Mouse (Mus musculus) layer of hippocampus, adult 8-10 months (tissue): ENCODE measurements around the gene Polr3h. TPM values are rescaled to one million over a fixed set of nuclear protein-coding genes. Genes with fewer than 3 reads are reported as not detected.
A peak's percentile ranks its signal among the peaks of the same experiment; 100 is the strongest.

Source experiments
- DNase-seq, 2 experiments: peaks; one replicate each; pipeline ENCODE4 v3.0.0; 2022; ENCODE audit warnings: low spot score in 2 of 2
- total RNA-seq, 4 experiments: library from RNA; stranded (reverse); gene quantifications; 2 replicates each; pipeline ENCODE4 v1.2.4; 2022

Gene Polr3h
- total RNA-seq, 4 experiments from 2014 or later: 39.5 to 50.1 (median 47.8) TPM

DNA sequence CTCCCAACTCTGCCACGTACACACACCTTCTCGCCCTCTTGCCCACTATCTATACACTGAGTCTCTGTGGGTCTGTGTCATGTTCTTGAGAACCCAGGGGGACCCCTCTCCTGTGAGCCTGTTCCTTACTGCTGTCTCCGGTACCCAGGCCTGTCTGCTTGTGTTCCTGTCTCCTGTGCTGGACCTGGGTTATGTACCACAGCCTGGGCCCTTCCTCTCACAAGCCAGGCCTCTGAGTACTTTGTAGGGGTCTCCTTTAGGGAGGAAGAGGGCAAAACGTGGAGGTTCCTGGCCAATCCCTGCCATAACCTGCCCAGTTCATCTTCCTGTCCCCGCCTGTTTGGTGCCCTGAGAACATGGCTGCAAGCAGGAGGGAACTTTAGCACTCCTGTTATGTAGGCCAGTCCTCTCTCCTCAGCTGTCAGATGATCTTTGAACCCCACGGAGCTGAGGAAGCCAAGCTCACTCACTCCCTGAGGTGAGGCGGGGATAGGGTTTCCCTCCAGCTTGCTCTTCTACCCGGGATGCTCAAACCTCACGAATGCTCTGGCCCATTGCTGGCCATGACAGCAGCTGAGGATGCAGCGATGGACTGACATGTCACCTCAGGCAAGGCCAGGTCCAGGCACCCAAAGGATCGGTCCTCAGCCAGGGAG, 23.6 kb upstream of the Polr3h start:
- no peak for DNase-seq

DNA sequence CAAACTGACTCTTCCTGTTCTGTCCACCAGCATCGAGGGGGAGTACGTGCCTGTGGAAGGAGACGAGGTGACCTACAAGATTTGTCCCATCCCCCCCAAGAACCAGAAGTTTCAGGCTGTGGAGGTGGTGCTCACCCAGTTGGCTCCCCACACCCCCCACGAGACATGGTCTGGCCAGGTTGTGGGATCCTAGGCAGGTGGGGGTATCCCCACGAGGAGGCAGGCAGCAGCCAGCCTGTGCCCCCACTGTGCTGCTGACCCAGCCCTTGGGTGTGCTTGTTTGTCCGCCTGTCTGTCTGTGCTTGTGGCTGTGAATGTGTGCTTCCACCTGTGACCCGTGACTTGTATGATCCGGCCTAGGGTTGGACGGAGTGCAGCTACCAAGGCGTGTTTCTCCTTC, 23.0 kb upstream of the Polr3h start:
- no peak for DNase-seq

DNA sequence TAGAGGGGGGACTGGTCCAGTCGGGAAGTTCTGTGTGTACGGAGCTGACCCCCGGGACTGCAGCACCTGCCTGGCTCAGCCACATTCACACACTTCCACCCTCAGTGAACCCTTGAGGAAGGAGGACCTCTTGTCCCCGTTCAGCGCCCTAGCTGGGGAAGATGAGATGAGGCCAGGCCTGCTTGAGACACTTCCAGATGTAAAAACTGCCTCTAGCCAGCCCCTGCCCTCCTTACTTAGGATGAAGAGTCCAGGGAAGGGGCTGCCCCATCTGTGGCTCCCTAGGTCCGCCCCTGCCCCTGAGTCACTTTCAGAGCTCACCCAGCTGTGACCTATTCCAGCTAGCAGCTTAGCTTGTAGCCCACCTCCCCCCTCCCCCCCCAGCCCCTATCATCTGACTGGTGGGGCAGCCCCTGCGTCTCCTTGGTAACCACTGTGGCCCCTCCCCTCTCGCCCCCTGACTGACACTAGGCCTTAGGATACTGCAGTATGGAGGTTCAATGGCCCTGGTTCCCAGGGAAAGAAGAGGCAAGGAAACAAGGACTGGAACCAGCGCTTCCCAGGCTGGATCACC, 17.2 kb upstream of the Polr3h start:
- DNase-seq: no peak

DNA sequence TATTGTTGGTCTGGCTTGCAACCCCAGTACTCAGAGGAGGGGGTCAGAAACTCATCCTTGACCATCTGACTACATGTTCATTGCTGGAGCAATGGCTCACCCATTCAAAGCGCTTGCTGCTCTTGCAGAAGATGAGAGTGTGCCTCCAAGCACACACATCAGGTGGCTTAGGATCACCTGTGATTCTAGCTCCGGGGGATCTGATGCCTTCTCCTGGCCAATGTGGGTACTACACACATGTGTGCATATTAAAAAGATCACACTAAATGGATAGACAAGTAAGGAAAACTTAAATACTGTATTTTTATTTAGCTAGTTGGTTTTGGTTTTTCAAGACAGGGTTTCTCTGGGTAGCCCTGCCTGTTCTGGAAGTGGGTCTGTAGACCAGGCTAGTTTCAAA, 15.0 kb upstream of the Polr3h start:
- no peak for DNase-seq

DNA sequence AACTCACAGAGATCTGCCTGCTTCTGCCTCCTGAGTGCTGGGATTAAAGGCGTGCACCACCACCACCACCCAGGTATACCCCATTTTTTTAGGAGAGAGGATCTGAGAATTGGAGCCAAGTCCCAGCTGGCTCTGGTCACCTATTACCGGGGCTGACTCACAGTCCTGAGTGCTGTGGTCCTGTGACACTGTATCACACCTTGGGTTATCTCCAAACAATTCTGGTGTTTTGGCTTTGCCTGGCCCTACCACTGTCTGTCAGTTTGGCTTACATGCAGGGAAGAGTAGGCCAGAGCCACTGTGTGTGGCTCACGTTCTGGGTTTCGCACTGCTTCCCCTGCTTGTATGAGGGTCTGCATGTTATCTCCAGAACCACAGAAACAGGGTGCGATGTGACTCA, 14.2 kb upstream of the Polr3h start:
- no peak for DNase-seq

DNA sequence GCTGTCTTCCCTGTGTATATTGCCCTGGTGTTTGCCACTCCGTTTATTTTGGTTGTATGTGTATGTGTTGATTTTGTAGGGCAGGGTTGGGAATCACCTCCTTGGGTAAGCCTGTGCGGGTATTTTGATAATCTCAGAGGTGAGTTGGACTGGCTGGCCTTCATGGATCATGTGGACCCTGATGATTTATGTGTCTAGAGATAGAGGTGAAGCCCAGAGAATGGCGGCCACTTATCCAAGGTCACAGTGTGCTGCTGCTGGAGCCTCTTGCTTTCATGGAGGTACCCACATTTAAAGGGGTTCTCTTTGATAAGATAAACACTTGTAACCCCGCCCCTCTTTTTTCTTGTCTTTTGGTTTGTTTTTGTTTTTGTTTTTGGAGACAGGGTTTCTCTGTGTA, 13.7 kb upstream of the Polr3h start:
- no peak for DNase-seq

DNA sequence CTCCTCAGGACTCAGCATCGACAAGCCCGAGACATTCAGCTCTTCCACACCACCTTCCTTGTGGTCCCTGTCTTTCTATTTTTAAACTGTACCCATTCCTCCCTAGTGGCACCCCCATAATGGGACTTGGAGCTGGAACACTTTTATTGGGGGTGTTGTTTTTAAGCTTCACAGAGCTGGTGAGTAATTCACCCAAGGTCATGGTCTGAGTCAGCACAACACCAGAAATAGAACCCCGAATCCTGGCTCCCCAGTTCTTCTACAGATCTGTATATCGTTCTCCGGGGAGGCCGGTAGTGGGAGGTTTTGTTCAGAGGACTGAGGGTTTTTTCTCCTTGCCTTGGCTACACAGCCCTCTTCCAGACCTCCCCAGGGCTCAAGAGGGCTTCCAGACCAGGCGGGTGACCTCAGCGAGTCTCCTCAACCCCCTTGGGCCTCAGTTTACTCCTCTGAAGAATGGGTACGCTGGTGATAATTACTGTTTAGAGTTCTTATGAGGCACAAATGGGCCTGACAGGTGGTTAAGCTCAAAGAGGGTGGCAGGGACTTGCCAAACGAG, 13.2 kb upstream of the Polr3h start:
- DNase-seq: no peak

DNA sequence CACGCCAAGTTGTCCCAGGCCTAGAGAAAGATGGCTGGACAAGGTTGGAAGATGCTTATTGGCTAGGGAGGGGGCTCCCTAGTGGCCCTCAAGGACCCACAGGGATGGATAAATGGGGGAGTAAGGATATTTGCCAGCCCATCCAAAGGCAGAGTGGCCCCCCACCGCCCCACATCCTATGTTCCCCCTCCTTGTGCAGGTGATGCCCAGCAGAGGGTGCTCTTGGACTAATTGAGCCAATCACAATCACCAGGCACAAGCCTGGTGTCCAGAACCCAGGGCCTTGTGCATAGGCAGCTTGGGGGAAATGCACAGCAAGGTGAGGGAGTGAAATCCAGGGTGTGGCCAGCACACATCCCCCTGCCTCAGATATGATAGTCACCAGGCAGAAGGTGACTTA, 12.2 kb upstream of the Polr3h start:
- no peak for DNase-seq

DNA sequence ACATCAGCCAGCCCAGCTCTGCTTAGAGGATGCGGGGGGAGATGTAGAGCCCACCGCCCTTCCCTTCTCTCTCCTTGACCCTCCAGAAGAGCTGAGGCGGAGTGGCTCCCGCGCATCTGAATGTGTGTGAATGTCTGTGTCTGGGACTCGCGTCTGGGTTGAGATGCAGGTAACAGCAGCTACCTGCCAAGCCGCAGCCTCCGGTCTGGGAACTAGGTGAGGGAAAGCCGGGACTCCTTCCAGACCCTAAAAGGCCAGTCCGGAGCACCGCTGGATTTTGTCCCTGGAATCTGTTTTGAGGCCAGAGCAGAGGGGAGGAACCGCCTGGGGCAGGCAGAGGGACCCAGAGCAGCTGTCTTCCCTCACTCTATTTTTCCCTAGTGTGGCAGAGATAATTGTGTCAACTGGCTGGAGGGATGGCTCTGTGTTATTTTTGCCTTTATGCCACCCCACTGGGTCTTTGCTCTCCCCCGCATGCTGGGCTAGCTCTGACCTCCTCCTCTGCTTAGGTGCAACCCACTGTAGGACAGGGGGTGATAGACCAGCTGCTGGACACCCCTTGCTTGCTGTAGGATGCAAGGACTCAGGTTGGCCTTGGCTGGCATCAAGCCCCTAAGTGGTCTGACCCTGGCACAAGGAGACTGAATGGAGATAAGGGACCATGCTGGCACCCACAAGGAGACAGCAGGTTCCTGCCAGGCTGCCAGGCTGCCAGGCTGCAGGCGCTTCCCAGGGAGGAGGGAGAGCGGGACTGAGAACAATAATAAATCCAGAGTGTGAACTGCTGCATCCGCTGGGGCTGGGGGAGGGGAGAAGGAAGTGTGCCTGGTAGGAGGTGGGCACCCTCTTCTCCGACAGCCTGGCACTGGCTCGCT, 11.3 kb upstream of the Polr3h start:
- DNase-seq: peak; percentile 56 to 58

DNA sequence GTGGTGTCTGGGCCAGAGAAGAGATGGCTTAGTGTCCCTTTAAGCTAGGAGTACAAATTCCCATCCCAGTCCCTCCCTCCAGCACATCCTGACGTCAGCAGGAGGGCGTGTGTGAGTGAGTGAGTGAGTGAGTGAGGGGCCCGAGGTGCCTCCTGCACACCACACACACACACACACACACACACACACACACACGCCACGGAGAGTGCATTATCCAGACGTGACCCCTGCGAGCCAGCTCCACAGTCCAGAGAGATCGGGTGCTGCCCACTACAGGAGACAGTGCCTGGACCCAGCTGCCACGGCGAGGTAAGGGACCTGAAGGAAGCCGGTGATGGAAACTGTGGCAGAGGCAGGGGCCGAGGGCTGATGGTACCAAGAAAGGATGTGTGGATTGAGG, 10.6 kb upstream of the Polr3h start, which contains the start of gene Csdc2:
Csdc2 (plus strand) TSS at position 81 of the 400 bp plus-strand sequence.
- peak in 1 of 2 experiments; percentile 48 for DNase-seq

DNA sequence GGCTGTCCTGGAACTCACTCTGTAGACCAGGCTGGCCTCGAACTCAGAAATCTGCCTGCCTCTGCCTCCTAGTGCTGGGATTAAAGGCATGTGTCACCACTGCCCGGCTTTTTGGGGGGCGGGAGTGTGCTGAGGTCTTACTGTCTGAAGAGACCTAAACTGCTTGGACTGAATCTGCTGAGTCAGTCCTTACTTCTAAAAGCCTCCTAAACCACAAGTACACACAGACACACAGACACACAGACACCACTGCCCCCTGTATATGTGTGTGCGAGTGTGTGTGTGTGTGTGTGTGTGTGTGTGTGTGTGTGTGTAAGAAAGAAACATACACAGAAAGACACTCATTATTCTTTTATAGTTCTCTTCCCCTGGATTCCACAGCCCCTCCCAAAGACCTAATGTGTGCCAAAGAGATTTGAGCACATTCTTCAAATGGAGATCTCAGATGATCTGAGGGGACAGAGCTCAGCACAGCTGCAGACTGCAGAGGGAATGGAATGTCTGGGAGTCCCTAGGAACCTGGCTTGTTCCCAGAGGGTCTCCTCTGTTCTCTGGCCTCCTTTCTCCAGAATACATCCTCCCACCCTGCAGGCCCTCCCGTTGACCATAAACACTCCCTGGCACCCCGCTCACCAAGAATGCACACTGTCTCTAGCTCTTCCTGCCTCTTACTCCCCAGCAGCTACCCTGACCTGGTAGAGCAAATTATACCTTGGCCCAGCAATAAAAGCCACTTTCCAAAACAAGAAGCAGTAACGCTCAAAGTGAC, 10.0 kb upstream of the Polr3h start:
- no peak for DNase-seq

DNA sequence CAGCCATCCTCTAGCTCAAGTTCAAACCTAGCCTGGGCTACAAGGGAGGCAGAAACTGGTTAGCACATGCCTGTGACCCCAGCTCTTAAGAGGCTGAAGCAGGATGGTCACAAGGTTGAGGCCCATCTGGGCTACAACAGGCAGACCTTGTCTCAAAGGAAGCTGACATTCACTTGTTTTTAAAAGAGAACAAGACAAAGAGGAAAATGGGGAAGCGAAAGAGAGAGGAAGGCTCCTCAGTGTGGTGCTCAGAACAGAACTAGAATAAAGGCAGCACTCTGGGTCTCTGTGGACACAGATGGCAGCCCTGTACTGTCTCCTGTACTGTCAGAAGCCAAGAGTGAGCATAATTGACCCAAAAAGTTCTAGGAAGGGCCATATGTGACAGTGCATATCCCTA, 7.9 kb upstream of the Polr3h start:
- DNase-seq: no peak

DNA sequence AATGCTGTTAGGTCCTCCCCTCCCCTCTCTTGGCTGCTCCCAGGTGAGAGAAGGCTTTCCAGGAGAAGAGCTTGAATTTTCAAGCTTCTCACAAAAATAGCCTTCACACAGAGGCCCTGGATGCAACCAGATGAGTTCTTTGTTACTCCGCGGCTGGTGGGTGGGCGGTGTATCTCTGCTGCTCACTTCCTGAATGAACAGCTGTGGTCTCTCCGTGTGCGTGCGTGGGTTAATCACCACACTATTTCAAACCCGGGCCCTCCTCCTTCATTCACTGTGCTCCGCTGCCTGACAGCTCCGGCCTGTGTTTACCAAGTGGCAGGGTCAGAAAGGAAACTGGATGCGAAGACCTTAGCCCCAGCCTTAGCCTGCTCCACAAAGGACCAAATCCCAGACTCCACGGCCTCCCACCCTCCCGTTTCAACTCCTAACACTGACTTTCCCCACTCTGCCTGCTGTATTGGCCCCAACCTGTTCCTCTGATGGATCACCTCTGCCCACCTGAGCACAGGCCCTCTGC, 7.0 kb upstream of the Polr3h start:
- DNase-seq: peak; percentile 65 to 69

DNA sequence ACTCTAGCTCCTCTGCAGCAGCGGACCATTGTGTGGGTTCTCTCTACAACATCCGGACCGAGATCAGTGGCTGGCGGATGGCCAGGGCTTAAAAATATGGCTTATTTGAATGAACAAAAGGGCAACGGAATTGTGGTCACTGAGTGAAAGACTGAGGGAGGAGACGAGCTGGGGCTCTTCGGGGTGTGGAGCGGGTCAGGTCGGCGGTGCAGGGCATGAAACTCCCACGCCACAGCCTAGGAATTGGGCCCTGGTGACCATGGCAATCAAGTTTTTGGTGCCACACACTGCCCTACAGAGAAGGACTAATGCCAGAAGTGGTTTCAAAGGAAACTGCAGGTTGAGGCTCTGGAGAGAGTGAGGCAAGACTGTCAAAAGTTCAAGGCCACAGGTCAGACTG, 2.2 kb upstream of the Polr3h start:
- peak in 1 of 2 experiments; percentile 59 for DNase-seq

DNA sequence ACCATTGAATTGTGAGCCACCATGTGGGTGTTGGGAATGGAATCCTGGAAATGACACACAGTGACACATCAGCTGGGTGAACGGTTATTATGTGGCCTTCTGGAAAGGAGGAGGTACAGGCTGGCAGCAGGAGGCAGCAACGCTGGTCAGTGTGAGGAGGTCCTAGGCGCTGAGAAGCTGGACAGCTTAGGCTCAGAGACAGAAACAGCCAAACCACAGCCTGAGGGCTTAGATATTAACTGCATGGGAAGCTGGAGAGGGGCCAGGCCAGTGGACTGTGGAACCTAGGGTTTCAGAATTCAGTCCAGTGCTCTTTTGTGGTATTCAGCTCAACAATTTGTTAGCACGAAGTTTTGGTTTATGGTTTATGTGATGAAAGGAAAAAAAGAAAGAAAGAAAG, 1.7 kb upstream of the Polr3h start:
- no peak for DNase-seq

DNA sequence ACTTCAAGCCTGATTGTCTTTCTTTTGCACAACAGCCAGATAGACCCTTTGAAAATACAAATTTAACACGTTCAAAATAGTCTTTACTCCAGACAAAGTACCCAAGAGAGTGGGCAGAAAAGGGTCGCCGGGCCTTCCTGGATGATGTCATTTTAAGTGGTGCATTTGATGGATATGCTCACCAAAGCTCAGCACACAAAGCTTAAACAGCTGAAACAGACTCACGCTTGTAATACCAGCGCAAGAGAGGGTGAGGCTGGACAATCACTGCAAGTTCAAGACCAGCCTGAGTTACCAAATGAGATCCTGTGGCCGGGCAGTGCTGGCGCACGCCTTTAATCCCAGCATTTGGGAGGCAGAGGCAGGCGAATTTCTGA, 394 bp upstream of the Polr3h start:
- no peak for DNase-seq

DNA sequence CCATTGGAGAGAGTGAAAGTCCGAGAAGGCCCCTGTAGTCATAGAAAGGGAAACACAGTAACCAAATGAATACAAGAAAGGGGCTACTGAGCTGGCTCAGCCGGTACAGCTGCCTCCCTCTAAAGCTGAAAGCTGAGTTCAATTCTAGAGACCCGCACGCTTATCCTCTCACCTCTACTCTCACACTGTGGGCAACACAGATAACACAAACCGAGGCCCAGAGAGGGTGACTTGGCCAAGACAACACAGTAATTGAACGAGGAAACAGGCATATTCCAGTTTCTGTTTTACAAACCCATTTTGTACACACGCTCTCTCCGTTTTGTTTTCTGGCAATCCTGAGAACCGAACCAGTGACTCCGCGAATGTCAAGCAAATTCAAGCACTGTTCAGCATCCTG, 1.1 kb downstream of the Polr3h start:
- no peak for DNase-seq

DNA sequence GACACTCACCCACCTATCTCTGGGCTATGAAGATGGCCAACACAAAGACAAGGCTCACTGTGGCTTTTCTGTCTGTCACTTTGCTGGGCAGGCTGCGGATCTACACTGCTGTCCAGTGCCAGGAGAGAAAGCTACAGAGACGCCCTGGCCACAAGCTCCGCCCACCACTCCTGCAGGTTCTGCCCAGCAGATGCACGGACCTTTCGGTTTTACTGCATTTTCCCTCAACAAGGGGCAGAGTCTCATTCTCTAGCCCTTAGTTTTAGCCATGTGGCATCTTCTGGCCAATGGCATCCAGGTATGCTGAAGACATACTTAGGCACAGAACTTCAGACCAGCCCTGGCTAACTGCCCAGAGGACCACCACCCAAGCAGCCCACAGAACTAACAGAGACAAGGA, 4.8 kb downstream of the Polr3h start:
- DNase-seq: no peak

DNA sequence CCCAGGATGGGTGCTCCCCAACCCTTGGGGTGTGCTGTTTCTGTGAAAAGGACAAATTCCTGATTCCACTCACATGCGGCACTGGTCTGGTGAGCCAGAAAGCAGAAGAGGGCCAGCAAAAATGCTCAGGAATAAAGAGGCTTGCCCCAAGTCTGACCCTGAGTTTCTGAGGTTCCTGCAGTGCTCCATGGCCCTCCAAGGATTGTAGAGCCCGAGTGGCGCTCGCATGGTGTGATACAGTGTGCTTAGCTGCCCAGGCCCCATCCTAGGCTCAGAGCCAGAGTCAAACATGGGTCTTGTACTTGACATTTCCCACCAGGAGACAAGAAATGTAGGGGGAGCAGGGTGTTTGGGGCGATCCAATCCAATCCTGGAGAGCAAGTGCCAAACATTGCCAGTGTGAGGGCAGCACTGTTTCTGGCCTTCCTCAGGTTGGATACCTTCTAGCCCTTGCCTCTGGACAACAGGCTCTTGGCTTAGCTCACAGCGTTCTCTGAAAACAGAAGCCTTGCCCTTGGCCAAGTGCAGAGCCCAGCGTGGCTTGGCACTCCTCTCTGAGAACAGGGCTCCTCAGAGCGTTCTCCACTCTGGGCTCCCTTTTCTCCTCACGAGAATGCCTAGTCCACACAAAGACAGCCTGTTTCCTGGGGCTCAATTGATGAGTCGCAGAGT, 5.4 kb downstream of the Polr3h start:
- peak in 1 of 2 experiments; percentile 55 for DNase-seq

DNA sequence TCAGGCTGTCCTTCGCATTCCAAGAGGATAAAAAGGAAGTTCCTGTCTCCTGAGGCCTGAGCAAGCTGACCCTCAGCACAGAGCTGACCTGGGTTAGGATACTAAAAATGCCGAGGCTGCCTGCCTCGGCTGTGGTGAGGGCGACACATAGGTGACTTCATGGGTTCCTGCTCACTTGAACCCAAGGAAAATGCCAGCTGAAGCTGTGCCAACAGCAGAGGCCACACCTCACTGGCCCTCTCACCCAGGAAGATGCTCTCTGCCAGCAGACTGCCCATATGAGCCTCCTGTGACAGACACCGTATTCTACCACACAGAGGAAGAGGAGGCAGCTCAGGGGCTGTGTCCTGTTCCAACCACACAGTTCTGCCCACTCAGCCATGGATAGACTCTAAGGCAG, 7.0 kb downstream of the Polr3h start:
- no peak for DNase-seq
